Mouse (Mus musculus): ENCODE data around the gene Pde10a.
A peak's percentile ranks its signal among the peaks of the same experiment; 100 is the strongest.

Pde10a gene

DNA sequence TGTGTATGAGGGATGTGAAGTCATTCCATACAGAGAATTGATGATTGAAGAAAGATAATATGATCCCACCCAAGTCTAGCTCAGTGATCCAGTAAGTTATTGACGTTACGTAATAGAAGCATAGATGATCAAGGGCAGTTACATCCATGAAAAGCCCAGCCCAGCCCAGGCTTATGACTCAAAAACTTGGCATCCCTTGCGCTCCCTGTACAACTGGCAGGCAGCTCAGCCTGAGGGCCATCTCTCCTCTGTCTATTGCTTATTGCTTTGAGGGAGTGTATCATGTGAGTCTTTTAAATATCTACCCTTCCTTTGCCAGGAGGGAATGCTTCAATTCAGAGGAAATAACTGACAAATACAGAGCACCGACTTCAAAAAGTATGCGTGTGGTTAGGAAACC lies 232.4 kb downstream of the Pde10a start:
- DNase-seq (ENCODE audit: low spot score) = no peak

- DNase-seq (ENCODE audit: low spot score) = no peak
Observed at GRCm38 (mm10) chr17:8763248-8763647, 238.1 kb downstream of the Pde10a start.

GRCm38 (mm10) chr17:8765987-8766576 lies 240.9 kb downstream of the Pde10a start:
- no peak for DNase-seq (ENCODE audit: low spot score)

GRCm38 (mm10) chr17:8769155-8769554 lies 244.0 kb downstream of the Pde10a start:
- no peak for DNase-seq (ENCODE audit: low spot score)

DNA sequence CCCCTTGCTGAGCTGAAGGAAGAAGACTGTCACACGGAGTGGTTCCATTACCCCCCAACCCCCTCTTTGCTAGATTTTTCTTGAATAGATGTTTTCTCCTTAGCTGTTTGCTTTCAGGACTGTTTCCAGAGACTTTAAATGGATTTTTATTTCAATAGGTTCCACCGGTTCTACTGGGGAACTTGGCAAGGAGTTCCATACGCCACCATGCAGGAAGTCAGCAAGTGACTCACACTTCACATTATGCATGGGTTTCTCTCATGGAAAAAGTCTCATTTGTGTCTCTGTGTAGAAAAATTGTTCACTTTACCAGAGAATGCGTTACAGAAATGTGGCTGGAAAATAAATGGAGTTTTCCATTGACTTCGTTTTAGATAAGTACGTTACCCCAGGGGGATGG lies 248.2 kb downstream of the Pde10a start:
- DNase-seq (ENCODE audit: low spot score) = no peak

DNA sequence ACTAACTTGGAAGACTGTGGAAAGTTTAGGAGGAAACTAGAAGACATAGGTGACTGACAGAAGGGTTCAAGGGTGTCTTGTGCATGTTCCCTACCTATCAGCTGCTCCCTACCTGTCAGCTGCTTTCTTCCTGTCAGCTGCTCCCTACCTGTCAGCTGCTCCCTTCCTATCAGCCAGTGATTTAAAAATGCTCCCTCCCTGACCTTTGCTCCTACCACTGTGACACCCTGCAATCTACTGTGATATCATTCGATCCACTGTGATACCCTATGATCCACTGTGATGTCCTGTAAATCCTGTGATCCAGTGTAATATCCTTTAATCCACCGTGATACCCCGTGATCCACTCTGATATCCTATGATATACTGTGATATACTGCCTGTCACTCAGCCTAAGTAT lies 249.1 kb downstream of the Pde10a start:
- DNase-seq (ENCODE audit: low spot score) = no peak

GRCm38 (mm10) chr17:8775571-8776161 lies 250.5 kb downstream of the Pde10a start:
- DNase-seq (ENCODE audit: low spot score) = no peak

DNA sequence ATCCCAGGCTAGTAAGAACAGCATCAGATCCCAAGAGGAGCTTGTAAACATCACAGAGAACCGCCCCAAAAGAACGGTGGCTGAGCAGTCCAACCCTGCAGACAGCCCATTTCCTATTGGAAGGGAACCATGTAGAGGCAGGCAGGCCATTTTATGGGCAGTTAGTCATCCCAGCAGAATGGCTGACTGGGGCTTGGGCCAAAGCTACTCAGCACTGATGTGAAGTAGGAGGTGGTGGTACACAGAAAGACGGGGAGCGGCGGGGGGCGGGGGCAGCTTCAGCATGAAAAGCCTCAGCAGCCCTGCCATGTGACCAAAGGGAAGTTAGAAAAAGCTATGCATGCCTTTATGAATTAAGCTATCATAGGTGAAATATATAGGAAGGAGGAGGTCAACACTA lies 252.5 kb downstream of the Pde10a start:
- DNase-seq (ENCODE audit: low spot score) = no peak

DNA sequence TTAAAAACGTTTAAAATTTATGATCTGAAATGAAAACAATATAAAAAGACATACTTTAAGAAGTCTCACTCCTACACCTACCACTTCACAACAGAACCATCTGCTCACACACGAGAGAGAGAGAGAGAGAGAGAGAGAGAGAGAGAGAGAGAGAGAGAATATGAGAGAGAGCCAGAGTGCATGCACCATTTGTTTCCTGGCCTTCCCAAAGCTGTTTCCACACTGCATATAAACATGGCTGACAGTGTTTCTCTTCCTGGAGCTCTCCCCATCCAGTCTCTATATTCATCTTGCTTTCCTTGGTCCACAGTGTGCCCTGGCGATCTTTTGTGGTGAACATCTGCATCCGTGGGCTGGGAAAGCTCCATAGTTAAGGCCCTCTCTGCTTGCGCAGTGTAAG lies 253.7 kb downstream of the Pde10a start:
- DNase-seq (ENCODE audit: low spot score) = no peak

DNA sequence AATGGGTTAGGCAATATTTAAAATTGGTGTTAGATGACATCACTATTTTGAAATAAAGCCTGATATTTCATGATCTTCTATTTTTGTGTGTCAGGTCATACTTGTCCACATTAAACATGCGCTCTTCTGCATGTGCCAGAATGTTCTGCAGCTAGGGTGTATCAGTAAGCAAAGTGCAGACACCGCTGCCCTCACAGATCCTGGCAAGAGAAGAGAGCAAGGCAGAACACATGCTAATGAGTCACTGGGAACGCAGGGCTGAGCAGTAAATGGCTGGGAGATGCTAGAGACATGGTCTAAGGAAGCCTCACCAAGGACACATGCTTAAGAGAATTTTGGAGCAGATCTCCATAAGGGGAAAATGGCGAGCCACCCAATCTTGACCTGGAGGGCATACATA lies 255.3 kb downstream of the Pde10a start:
- DNase-seq (ENCODE audit: low spot score) = no peak

DNA sequence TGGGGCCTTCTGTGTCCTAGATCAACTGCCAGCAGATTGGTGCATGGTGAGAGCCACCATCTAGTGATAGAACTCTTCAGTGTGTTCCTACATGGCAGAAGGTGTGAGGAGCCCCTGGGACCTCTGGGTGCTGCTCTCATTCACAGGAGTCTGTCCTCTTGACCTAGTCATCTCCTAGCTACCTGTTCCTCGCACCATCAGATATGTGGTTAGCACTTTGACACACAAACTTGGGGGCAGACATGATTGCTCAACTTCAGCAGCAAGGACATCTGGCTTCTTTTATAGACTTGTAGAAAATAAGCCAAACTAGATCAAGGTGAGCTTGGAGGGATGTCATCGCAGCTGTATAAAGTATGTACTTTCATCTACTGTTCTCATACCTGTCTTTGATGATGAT lies 255.9 kb downstream of the Pde10a start:
- no peak for DNase-seq (ENCODE audit: low spot score)

DNA sequence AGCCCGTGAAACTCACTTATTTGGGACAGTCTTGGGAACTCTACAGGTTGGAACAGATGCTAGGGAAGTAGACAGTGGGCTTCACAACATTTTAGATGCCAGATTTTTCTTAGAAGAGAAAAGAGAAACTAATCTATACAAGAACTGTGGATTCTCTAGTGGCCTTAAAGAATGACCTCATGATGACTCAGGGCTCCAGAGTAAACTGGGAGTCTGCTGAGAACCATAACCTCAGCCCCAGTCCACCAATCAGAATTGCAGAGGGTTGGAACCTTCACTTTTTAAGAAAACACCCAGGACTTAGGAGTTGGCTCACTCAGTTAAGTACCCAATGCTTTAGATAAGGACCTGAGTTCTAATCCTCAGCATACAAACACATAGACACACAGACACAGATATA lies 256.4 kb downstream of the Pde10a start:
- DNase-seq (ENCODE audit: low spot score) = no peak

DNA sequence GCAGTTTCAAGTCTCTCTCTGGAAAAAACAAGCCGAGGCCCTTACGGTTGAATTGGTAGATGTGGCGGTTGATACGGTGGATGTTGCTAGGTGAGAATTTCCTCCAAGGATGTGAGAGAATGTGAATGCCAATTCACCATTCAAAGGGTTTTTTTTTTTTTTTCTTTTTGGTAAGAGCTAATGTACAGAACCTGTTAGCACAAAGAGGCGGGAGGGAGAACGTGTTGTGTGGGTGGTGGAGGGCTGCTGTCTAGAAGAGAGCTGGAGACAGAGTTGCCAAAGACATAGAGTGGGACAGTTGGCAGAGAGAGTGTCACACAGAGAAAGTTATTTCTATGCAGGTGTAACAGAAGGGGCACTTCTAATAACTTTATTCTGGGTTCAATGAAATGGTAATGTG lies 260.7 kb downstream of the Pde10a start:
- DNase-seq (ENCODE audit: low spot score) = no peak

- no peak for DNase-seq (ENCODE audit: low spot score)
Observed at GRCm38 (mm10) chr17:8786484-8786883, 261.3 kb downstream of the Pde10a start.

DNA sequence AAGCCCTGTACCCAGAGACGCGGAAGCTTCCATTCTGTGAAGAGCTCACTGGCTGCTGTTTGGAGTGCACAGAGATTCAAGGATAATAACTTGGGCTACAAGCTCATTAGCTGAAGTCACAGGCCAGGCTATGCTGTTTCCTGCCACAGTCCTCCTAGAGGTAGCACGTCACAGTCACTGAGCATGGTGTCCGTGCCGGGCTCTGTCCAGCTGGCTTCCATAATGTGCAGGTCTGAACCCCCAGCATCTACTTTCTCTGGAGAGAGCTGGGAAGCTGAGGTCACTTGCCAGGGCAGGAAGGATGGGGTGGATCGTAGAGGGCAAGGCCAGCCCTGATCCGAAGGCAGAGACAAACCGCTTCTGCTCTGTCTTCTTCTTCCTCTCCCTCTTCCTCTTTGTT lies 262.6 kb downstream of the Pde10a start:
- DNase-seq (ENCODE audit: low spot score) = no peak

GRCm38 (mm10) chr17:8791561-8791960 lies 266.4 kb downstream of the Pde10a start:
- DNase-seq (ENCODE audit: low spot score) = no peak

GRCm38 (mm10) chr17:8792611-8793010 lies 267.4 kb downstream of the Pde10a start:
- no peak for DNase-seq (ENCODE audit: low spot score)

DNA sequence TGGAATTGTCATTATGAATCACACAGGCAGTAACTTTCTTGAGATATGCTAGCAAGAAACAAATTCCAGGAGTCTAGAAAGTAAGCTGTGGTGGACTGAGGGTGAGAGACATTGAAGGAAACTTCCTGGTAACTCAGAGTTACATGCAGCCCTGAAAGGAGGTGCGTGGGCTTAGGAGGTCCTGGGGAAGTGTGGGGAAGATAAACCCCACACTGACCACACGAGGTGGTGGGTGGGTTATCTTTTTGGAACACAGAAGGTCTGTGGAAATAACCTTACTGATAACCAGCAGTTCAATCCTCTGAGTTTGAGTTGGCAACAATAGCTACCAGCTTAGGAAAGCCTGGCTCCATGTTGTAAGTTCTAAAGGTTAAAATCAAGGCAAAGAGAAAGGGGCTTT lies 272.5 kb downstream of the Pde10a start:
- DNase-seq (ENCODE audit: low spot score) = no peak

GRCm38 (mm10) chr17:8798531-8799295 lies 273.5 kb downstream of the Pde10a start:
- DNase-seq (ENCODE audit: low spot score) = no peak

- no peak for DNase-seq (ENCODE audit: low spot score)
Observed at GRCm38 (mm10) chr17:8799296-8799731, 274.1 kb downstream of the Pde10a start.

DNA sequence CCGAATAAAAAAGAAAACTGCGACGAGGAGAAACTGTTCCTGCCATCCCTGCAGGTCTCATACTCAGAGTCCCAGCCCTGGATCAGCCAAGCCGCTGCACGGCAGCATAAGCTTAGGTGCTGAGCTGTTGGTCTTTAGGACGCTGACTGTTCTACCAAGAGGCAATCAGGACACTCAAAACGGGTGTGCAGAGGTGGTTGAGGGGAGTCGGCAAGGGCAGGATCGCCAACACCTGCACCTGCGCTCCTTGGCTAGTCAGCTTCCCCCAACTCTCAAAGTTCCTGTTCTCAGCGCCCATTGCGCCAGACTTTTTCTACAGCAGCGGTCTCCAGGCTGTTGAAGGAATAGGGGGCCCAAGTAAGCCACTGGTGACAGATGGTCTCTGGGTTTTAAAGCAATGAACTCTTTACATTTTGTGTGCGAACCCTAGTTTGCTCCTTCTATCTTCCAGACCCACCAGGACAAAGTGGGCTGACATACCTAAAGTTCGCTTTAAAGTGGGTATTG lies 274.8 kb downstream of the Pde10a start:
- DNase-seq (ENCODE audit: low spot score) = no peak

DNA sequence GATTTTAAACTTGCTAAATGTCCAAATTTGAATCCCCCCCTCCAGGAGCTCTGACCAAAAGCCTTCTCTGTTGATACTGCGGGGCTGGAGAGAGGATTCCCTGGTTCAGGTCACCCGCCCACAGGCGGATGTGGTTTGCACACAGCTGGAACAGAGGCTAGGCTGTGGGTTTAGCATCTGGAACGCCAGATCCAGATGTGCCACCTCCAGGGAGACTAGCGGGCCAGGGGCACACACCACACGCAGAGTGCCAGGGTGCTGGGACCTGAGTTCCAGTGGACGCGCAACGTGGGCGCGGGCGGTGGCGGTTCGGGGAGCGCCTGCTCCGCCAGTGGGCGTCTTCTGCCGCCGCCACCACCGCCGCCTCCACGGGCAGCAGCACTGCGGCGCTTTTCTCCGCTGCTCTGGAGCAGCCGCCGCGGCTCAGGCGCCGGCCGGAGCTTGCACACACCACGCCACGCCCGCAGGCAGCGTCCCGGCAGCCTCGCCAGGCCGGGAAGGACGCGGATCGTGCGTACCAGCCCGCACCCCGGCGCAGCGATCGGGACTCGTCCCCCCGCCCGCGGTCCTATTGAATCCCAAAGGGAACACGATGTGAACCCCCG lies 275.4 kb downstream of the Pde10a start:
- peak; percentile 42 for DNase-seq (ENCODE audit: low spot score)

Measured in urinary bladder, postnatal 14 days (tissue).